Mouse (Mus musculus) left cerebral cortex, adult 11 months (tissue): Measurements from ENCODE around the gene 4930415L06Rik.

Experiments
- DNase-seq: peaks from one replicate; pipeline ENCODE4 v3.0.0; 2022; ENCODE audit warnings: low spot score

Gene 4930415L06Rik

GRCm38 (mm10) chrX:89932752-89933151 lies at the start of gene 4930415L06Rik:
TSS of gene 4930415L06Rik (minus strand) at chrX:89932852.
- no peak for DNase-seq

- DNase-seq = no peak
Observed at GRCm38 (mm10) chrX:89978621-89979020, 46.0 kb upstream of the 4930415L06Rik start.

- DNase-seq = no peak
Observed at GRCm38 (mm10) chrX:89904871-89905270, 27.8 kb downstream of the 4930415L06Rik start.
